Mouse (Mus musculus): ENCODE measurements around the gene Tas2r113. TPM values are rescaled to one million over a fixed set of nuclear protein-coding genes. Genes with fewer than 3 reads are reported as not detected.
"Not testable (repeated sequence)": the region's sequence is repeated elsewhere in the genome, so short reads cannot be mapped to it uniquely, and the experiment has no call there.

Tas2r113 gene
- not detected in 2 replicates for polyA plus RNA-seq (2014; fragmentation: Nextera tagmentation; extraction: Ambion mirVana)

GRCm38 (mm10) chr6:132892711-132893110 is at the start of gene Tas2r113:
Tas2r113 (plus strand) TSS chr6:132893011.
- 78% methylated on average over 1 of the region's 1 CpGs for WGBS

GRCm38 (mm10) chr6:132846842-132847241 is 46.0 kb upstream of the Tas2r113 start, which contains the start of gene Tas2r123:
Tas2r123 (plus strand) TSS chr6:132847142.
- Histone ChIP-seq H3K9me3 (ENCODE audit: control insufficient read depth, low read length) (no peaks in the 10 kb centered on the region), H3K4me1 (ENCODE audit: control insufficient read depth, insufficient read depth, low read length) (no peaks in the 10 kb centered on the region), H3K36me3 (ENCODE audit: control insufficient read depth, insufficient read depth, low read length) (no peaks in the 10 kb centered on the region), H3K4me3 (replicated peaks; ENCODE audit: low read depth, low read length) (no peak within 1 kb of the TSS), H3K9ac (replicated peaks; ENCODE audit: low read length) (no peak within 1 kb of the TSS), H3K4me2 (ENCODE audit: low read length) (no peak within 1 kb of the TSS), H3K27me3 (ENCODE audit: control insufficient read depth, insufficient read depth, low read length) (no peaks in the 10 kb centered on the region), H3K27ac (replicated peaks; ENCODE audit: low read depth, low read length) (no peak within 1 kb of the TSS)
- WGBS = 88% methylated on average over 1 of the region's 1 CpGs
- DNase-seq = no peak
- no peak for ATAC-seq (ENCODE audit: low FRiP score, low TSS enrichment)

More at GRCm38 (mm10) chr6:132892711-132893110, at the start of gene Tas2r113:
- Histone ChIP-seq H3K27ac (replicated peaks; ENCODE audit: low read depth, low read length) (no peak within 1 kb of the TSS), H3K36me3 (ENCODE audit: control insufficient read depth, insufficient read depth, low read length) (no peaks in the 10 kb centered on the region), H3K4me2 (ENCODE audit: low read length) (no peak within 1 kb of the TSS), H3K9ac (replicated peaks; ENCODE audit: low read length) (no peak within 1 kb of the TSS), H3K4me3 (replicated peaks; ENCODE audit: low read depth, low read length) (no peak within 1 kb of the TSS), H3K27me3 (ENCODE audit: control insufficient read depth, insufficient read depth, low read length) (no peaks in the 10 kb centered on the region), H3K4me1 (ENCODE audit: control insufficient read depth, insufficient read depth, low read length) (no peaks in the 10 kb centered on the region), H3K9me3 (ENCODE audit: control insufficient read depth, low read length) (no peaks in the 10 kb centered on the region)
- ATAC-seq (ENCODE audit: low FRiP score, low TSS enrichment) (no peak), DNase-seq (no peak)

GRCm38 (mm10) chr6:132855138-132855537 is 37.7 kb upstream of the Tas2r113 start, which contains the start of gene Tas2r116:
Tas2r116 (plus strand) TSS chr6:132855438.
- Histone ChIP-seq H3K27ac (replicated peaks; ENCODE audit: low read depth, low read length) (no peak within 1 kb of the TSS), H3K9ac (replicated peaks; ENCODE audit: low read length) (no peak within 1 kb of the TSS)
- ATAC-seq (ENCODE audit: low FRiP score, low TSS enrichment) = no peak

GRCm38 (mm10) chr6:132867708-132868107 is 25.1 kb upstream of the Tas2r113 start, which contains the start of gene Tas2r110:
Tas2r110 (plus strand) TSS chr6:132868008.
- no peak within 1 kb of the TSS for H3K27ac ChIP-seq (replicated peaks; ENCODE audit: low read depth, low read length)
- H3K9ac ChIP-seq (replicated peaks; ENCODE audit: low read length) = no peak within 1 kb of the TSS
- H3K4me1 ChIP-seq (ENCODE audit: control insufficient read depth, insufficient read depth, low read length) = no peaks in the 10 kb centered on the region
- H3K9me3 ChIP-seq (ENCODE audit: control insufficient read depth, low read length) = no peaks in the 10 kb centered on the region
- H3K27me3 ChIP-seq (ENCODE audit: control insufficient read depth, insufficient read depth, low read length) = no peaks in the 10 kb centered on the region
- ATAC-seq (ENCODE audit: low FRiP score, low TSS enrichment) (no peak), DNase-seq (no peak)
- H3K4me2 ChIP-seq (ENCODE audit: low read length) = no peak within 1 kb of the TSS
- no peak within 1 kb of the TSS for H3K4me3 ChIP-seq (replicated peaks; ENCODE audit: low read depth, low read length)
- no peaks in the 10 kb centered on the region for H3K36me3 ChIP-seq (ENCODE audit: control insufficient read depth, insufficient read depth, low read length)

More at GRCm38 (mm10) chr6:132855138-132855537, 37.7 kb upstream of the Tas2r113 start, which contains the start of gene Tas2r116:
- H3K9me3 ChIP-seq (ENCODE audit: control insufficient read depth, low read length) = no peaks in the 10 kb centered on the region
- WGBS = 94% methylated on average over 1 of the region's 1 CpGs
- no peak within 1 kb of the TSS for H3K4me2 ChIP-seq (ENCODE audit: low read length)
- H3K27me3 ChIP-seq (ENCODE audit: control insufficient read depth, insufficient read depth, low read length) = no peaks in the 10 kb centered on the region
- H3K4me1 ChIP-seq (ENCODE audit: control insufficient read depth, insufficient read depth, low read length) = no peaks in the 10 kb centered on the region
- H3K36me3 ChIP-seq (ENCODE audit: control insufficient read depth, insufficient read depth, low read length) = no peaks in the 10 kb centered on the region
- H3K4me3 ChIP-seq (replicated peaks; ENCODE audit: low read depth, low read length) = no peak within 1 kb of the TSS
- DNase-seq = no peak

GRCm38 (mm10) chr6:132909351-132909750 is 16.5 kb downstream of the Tas2r113 start, which contains the start of gene Tas2r125:
Tas2r125 (plus strand) TSS chr6:132909651.
- Histone ChIP-seq H3K4me3 (replicated peaks; ENCODE audit: low read depth, low read length) (no peak within 1 kb of the TSS), H3K4me1 (ENCODE audit: control insufficient read depth, insufficient read depth, low read length) (no peaks in the 10 kb centered on the region), H3K9ac (replicated peaks; ENCODE audit: low read length) (no peak within 1 kb of the TSS), H3K27ac (replicated peaks; ENCODE audit: low read depth, low read length) (no peak within 1 kb of the TSS), H3K4me2 (ENCODE audit: low read length) (no peak within 1 kb of the TSS), H3K9me3 (ENCODE audit: control insufficient read depth, low read length) (no peaks in the 10 kb centered on the region), H3K36me3 (ENCODE audit: control insufficient read depth, insufficient read depth, low read length) (no peaks in the 10 kb centered on the region), H3K27me3 (ENCODE audit: control insufficient read depth, insufficient read depth, low read length) (no peaks in the 10 kb centered on the region)
- 87% methylated on average over 3 of the region's 3 CpGs for WGBS
- ATAC-seq (ENCODE audit: low FRiP score, low TSS enrichment) (no peak), DNase-seq (no peak)

- not testable (repeated sequence) for H3K36me3 ChIP-seq (ENCODE audit: control insufficient read depth, insufficient read depth, low read length); H3K9ac ChIP-seq (replicated peaks; ENCODE audit: low read length); H3K4me3 ChIP-seq (replicated peaks; ENCODE audit: low read depth, low read length); DNase-seq; H3K27me3 ChIP-seq (ENCODE audit: control insufficient read depth, insufficient read depth, low read length); H3K27ac ChIP-seq (replicated peaks; ENCODE audit: low read depth, low read length); H3K9me3 ChIP-seq (ENCODE audit: control insufficient read depth, low read length); H3K4me2 ChIP-seq (ENCODE audit: low read length); ATAC-seq (ENCODE audit: low FRiP score, low TSS enrichment); H3K4me1 ChIP-seq (ENCODE audit: control insufficient read depth, insufficient read depth, low read length)
Measured at GRCm38 (mm10) chr6:132941376-132941775, 48.6 kb downstream of the Tas2r113 start.

Other genes with a start within 250 kb of the Tas2r113 start
- gene A630073D07Rik, start 241.5 kb upstream of the Tas2r113 start, polyA plus RNA-seq (2014; fragmentation: Nextera tagmentation; extraction: Ambion mirVana) = not detected in 2 replicates
- gene Tas2r120, start 236.1 kb upstream of the Tas2r113 start, polyA plus RNA-seq (2014; fragmentation: Nextera tagmentation; extraction: Ambion mirVana) = not detected in 2 replicates
- not detected in 2 replicates for gene Tas2r121, start 192.0 kb upstream of the Tas2r113 start, polyA plus RNA-seq (2014; fragmentation: Nextera tagmentation; extraction: Ambion mirVana)
- gene Tas2r122, start 181.1 kb upstream of the Tas2r113 start, polyA plus RNA-seq (2014; fragmentation: Nextera tagmentation; extraction: Ambion mirVana) = not detected in 2 replicates
- gene Tas2r115, start 155.0 kb upstream of the Tas2r113 start, polyA plus RNA-seq (2014; fragmentation: Nextera tagmentation; extraction: Ambion mirVana) = not detected in 2 replicates
- not detected in 2 replicates for gene Tas2r124, start 138.3 kb upstream of the Tas2r113 start, polyA plus RNA-seq (2014; fragmentation: Nextera tagmentation; extraction: Ambion mirVana)
- not detected in 2 replicates for gene Tas2r102, start 130.9 kb upstream of the Tas2r113 start, polyA plus RNA-seq (2014; fragmentation: Nextera tagmentation; extraction: Ambion mirVana)
- gene Tas2r136, start 114.8 kb upstream of the Tas2r113 start, polyA plus RNA-seq (2014; fragmentation: Nextera tagmentation; extraction: Ambion mirVana) = not detected in 2 replicates
- not detected in 2 replicates for gene Tas2r117, start 90.2 kb upstream of the Tas2r113 start, polyA plus RNA-seq (2014; fragmentation: Nextera tagmentation; extraction: Ambion mirVana)
- not detected in 2 replicates for gene Tas2r123, start 45.9 kb upstream of the Tas2r113 start, polyA plus RNA-seq (2014; fragmentation: Nextera tagmentation; extraction: Ambion mirVana)
- not detected in 2 replicates for gene Tas2r116, start 37.6 kb upstream of the Tas2r113 start, polyA plus RNA-seq (2014; fragmentation: Nextera tagmentation; extraction: Ambion mirVana)
- gene Tas2r110, start 25.0 kb upstream of the Tas2r113 start, polyA plus RNA-seq (2014; fragmentation: Nextera tagmentation; extraction: Ambion mirVana) = not detected in 2 replicates
- gene Tas2r125, start 16.6 kb downstream of the Tas2r113 start, polyA plus RNA-seq (2014; fragmentation: Nextera tagmentation; extraction: Ambion mirVana) = not detected in 2 replicates
- gene Tas2r129, start 58.1 kb downstream of the Tas2r113 start, polyA plus RNA-seq (2014; fragmentation: Nextera tagmentation; extraction: Ambion mirVana) = not detected in 2 replicates
- gene Tas2r131, start 64.9 kb downstream of the Tas2r113 start, polyA plus RNA-seq (2014; fragmentation: Nextera tagmentation; extraction: Ambion mirVana) = not detected in 2 replicates
- not detected in 2 replicates for gene Tas2r109, start 88.0 kb downstream of the Tas2r113 start, polyA plus RNA-seq (2014; fragmentation: Nextera tagmentation; extraction: Ambion mirVana)
- not detected in 2 replicates for gene Tas2r103, start 144.1 kb downstream of the Tas2r113 start, polyA plus RNA-seq (2014; fragmentation: Nextera tagmentation; extraction: Ambion mirVana)
- gene Tas2r140, start 162.8 kb downstream of the Tas2r113 start, polyA plus RNA-seq (2014; fragmentation: Nextera tagmentation; extraction: Ambion mirVana) = not detected in 2 replicates
- gene Smim10l1, start 211.9 kb downstream of the Tas2r113 start, polyA plus RNA-seq (2014; fragmentation: Nextera tagmentation; extraction: Ambion mirVana) = 111 and 117 TPM in 2 replicates

Data from midbrain, embryonic 14.5 days (tissue).